Mouse (Mus musculus) stomach, postnatal 0 days (tissue): ENCODE measurements around the gene Tdrkh.

ENCODE experiments used
- CTCF ChIP-seq: IDR thresholded peaks from 2 replicates; pipeline ENCODE4 v1.5.1; 2016; ENCODE audit warnings: antibody characterized with exemption, low read depth, mild to moderate bottlenecking, moderate library complexity
- EP300 ChIP-seq: optimal IDR thresholded peaks from 2 replicates; pipeline ENCODE3; 2016; ENCODE audit warnings: antibody characterized with exemption

GRCm38 (mm10) chr3:94482764-94483385 is 69.8 kb downstream of the Tdrkh start:
- TF ChIP-seq CTCF, result no peak
- TF ChIP-seq EP300, result no peak
